Mouse (Mus musculus) left cerebral cortex, adult 2 months (tissue): ENCODE measurements around the gene Akr1b8. TPM values are rescaled to one million over a fixed set of nuclear protein-coding genes. Genes with fewer than 3 reads are reported as not detected.
"Not testable (repeated sequence)": the region's sequence is repeated elsewhere in the genome, so short reads cannot be mapped to it uniquely, and the experiment has no call there.

Experiments
- DNase-seq, 2 experiments: peaks; one replicate each; pipeline ENCODE4 v3.0.0; 2021 to 2022; ENCODE audit warnings: low spot score in 2 of 2, mixed read lengths in 1 of 2; ENCODE audit errors: extremely low spot score in 1 of 2
- H3K27ac ChIP-seq: fragments of 200-600 bp; 2 replicates; pipeline ENCODE4 v1.8.1; 2022
- H3K4me3 ChIP-seq: fragments of 200-600 bp; 2 replicates; pipeline ENCODE4 v1.8.1; 2022
- CTCF ChIP-seq: fragments of 200-600 bp; IDR thresholded peaks from 2 replicates; pipeline ENCODE4 v1.8.1; 2022; ENCODE audit warnings: antibody characterized with exemption, mild to moderate bottlenecking, moderate library complexity
- intact Hi-C: fragments of 180-260 bp; cut with DNase I; formaldehyde crosslinking; loops from one replicate; pipeline ENCODE4 v1.15.1; 2025
- total RNA-seq, 2 experiments: library from RNA; stranded (reverse); gene quantifications; 2 replicates each; pipeline ENCODE4 v1.2.3; 2021

Akr1b8 gene
- total RNA-seq, 2 experiments from 2014 or later, result 0.26 to 0.68 TPM

- Histone ChIP-seq H3K4me3 (no peak overlapping the region), H3K27ac (no peak overlapping the region)
- no peak for DNase-seq
- no peak for TF ChIP-seq CTCF
- intact Hi-C loops, result no loop called here
Observed at GRCm38 (mm10) chr6:34334673-34335072, 19.2 kb upstream of the Akr1b8 start.

- intact Hi-C loops, result no loop called here
- no peak for DNase-seq
- H3K4me3 ChIP-seq, result no peak overlapping the region
Observed at GRCm38 (mm10) chr6:34337799-34338198, 16.1 kb upstream of the Akr1b8 start.

GRCm38 (mm10) chr6:34341991-34342390 lies 11.9 kb upstream of the Akr1b8 start:
- DNase-seq, result no peak
- no peak overlapping the region for H3K4me3 ChIP-seq
- intact Hi-C loops, result no loop called here
- no peak overlapping the region for H3K27ac ChIP-seq
- no peak for TF ChIP-seq CTCF

More at GRCm38 (mm10) chr6:34337799-34338198, 16.1 kb upstream of the Akr1b8 start:
- no peak overlapping the region for H3K27ac ChIP-seq
- TF ChIP-seq CTCF, result no peak

GRCm38 (mm10) chr6:34342476-34342875 lies 11.4 kb upstream of the Akr1b8 start:
- DNase-seq, result no peak
- Histone ChIP-seq H3K4me3 (no peak overlapping the region), H3K27ac (no peak overlapping the region)
- TF ChIP-seq CTCF, result no peak
- intact Hi-C loops, result no loop called here

- intact Hi-C loops, result no loop called here
- no peak for TF ChIP-seq CTCF
- Histone ChIP-seq H3K27ac (no peak overlapping the region), H3K4me3 (no peak overlapping the region)
- DNase-seq, result no peak
Observed at GRCm38 (mm10) chr6:34343426-34343825, 10.5 kb upstream of the Akr1b8 start.

- intact Hi-C loops, result no loop called here
- DNase-seq, result no peak
- no peak for TF ChIP-seq CTCF
- no peak overlapping the region for H3K27ac ChIP-seq
- no peak overlapping the region for H3K4me3 ChIP-seq
Observed at GRCm38 (mm10) chr6:34344135-34344850, 9.6 kb upstream of the Akr1b8 start.

GRCm38 (mm10) chr6:34344935-34345334 lies 9.0 kb upstream of the Akr1b8 start:
- no peak overlapping the region for H3K27ac ChIP-seq
- TF ChIP-seq CTCF, result no peak
- intact Hi-C loops, result no loop called here
- H3K4me3 ChIP-seq, result no peak overlapping the region
- DNase-seq, result no peak

GRCm38 (mm10) chr6:34346096-34346898 lies 7.6 kb upstream of the Akr1b8 start:
- Histone ChIP-seq H3K27ac (no peak overlapping the region), H3K4me3 (no peak overlapping the region)
- TF ChIP-seq CTCF, result peak; percentile 88
- DNase-seq, result peak; percentile 71 to 79
- intact Hi-C loops, result loop anchor here (1.0 kb wide), 2 partner anchors 25 to 53 kb away; no protein-coding TSS in a partner anchor

GRCm38 (mm10) chr6:34350037-34350699 lies 3.8 kb upstream of the Akr1b8 start:
- Histone ChIP-seq H3K27ac (no peak overlapping the region), H3K4me3 (no peak overlapping the region)
- no peak for DNase-seq
- intact Hi-C loops, result no loop called here
- TF ChIP-seq CTCF, result no peak

GRCm38 (mm10) chr6:34351481-34351880 lies 2.4 kb upstream of the Akr1b8 start:
- H3K27ac ChIP-seq, H3K4me3 ChIP-seq, intact Hi-C loops, DNase-seq: not testable (repeated sequence)

- H3K27ac ChIP-seq, result no peak overlapping the region
- DNase-seq, result no peak
- no peak overlapping the region for H3K4me3 ChIP-seq
- intact Hi-C loops, result no loop called here
- TF ChIP-seq CTCF, result no peak
Observed at GRCm38 (mm10) chr6:34352401-34352800, 1.5 kb upstream of the Akr1b8 start.
